Mouse (Mus musculus): ENCODE results near the gene Fntb. TPM values are rescaled to one million over a fixed set of nuclear protein-coding genes. Genes with fewer than 3 reads are reported as not detected.
A peak's percentile ranks its signal among the peaks of the same experiment; 100 is the strongest.
"Not testable (repeated sequence)": the region's sequence is repeated elsewhere in the genome, so short reads cannot be mapped to it uniquely, and the experiment has no call there.

The Fntb gene
- total RNA-seq, 2 experiments from 2014 or later: 17.9 to 20.1 TPM

- peak; percentile 97 for DNase-seq
These were observed 71.9 kb downstream of the Fntb start for GRCm38 (mm10) chr12:76837101-76837843.

GRCm38 (mm10) chr12:76837844-76838650 is 72.7 kb downstream of the Fntb start:
- no peak for DNase-seq

GRCm38 (mm10) chr12:76839298-76839697 is 73.9 kb downstream of the Fntb start:
- DNase-seq: no peak

- DNase-seq: no peak
These were observed 74.7 kb downstream of the Fntb start for GRCm38 (mm10) chr12:76840081-76840480.

GRCm38 (mm10) chr12:76844346-76845061 is 79.1 kb downstream of the Fntb start:
- DNase-seq: no peak

- DNase-seq: no peak
These were observed 87.0 kb downstream of the Fntb start for GRCm38 (mm10) chr12:76852419-76852818.

GRCm38 (mm10) chr12:76853378-76854142 is 88.2 kb downstream of the Fntb start:
- DNase-seq: no peak

GRCm38 (mm10) chr12:76857087-76857486 is 91.7 kb downstream of the Fntb start:
- no peak for DNase-seq

GRCm38 (mm10) chr12:76858788-76859187 is 93.4 kb downstream of the Fntb start:
- DNase-seq: not testable (repeated sequence)

GRCm38 (mm10) chr12:76863651-76864050 is 98.3 kb downstream of the Fntb start:
- no peak for DNase-seq

GRCm38 (mm10) chr12:76865266-76865665 is 99.9 kb downstream of the Fntb start:
- no peak for DNase-seq

- peak; percentile 63 for DNase-seq
These were observed 102.3 kb downstream of the Fntb start for GRCm38 (mm10) chr12:76867586-76868280.

GRCm38 (mm10) chr12:76868463-76869198 is 103.2 kb downstream of the Fntb start:
- DNase-seq: no peak

GRCm38 (mm10) chr12:76869561-76869960 is 104.2 kb downstream of the Fntb start:
- no peak for DNase-seq

- DNase-seq: no peak
These were observed 107.5 kb downstream of the Fntb start for GRCm38 (mm10) chr12:76872767-76873316.

- DNase-seq: peak; percentile 27
These were observed 109.4 kb downstream of the Fntb start for GRCm38 (mm10) chr12:76874826-76875225.

- peak; percentile 73 for DNase-seq
These were observed 113.9 kb downstream of the Fntb start for GRCm38 (mm10) chr12:76879242-76879641.

GRCm38 (mm10) chr12:76880131-76880530 is 114.7 kb downstream of the Fntb start:
- DNase-seq: no peak

- peak; percentile 76 for DNase-seq
These were observed 118.4 kb downstream of the Fntb start for GRCm38 (mm10) chr12:76883824-76884223.

GRCm38 (mm10) chr12:76885103-76885502 is 119.7 kb downstream of the Fntb start:
- no peak for DNase-seq
